Mouse (Mus musculus): Measurements from ENCODE around the gene Sept10. TPM values are rescaled to one million over a fixed set of nuclear protein-coding genes. Genes with fewer than 3 reads are reported as not detected.
A peak's percentile ranks its signal among the peaks of the same experiment; 100 is the strongest.

Gene Sept10
- 10 to 100 TPM; 15.2 to 17.0 TPM for total RNA-seq (2021)

- intact Hi-C loops (cut with DNase I) = loop anchor here (2.0 to 10.0 kb wide), 3 partner anchors 45 to 503 kb away; no protein-coding TSS in a partner anchor
- peak; percentile 98 to 100 for DNase-seq
Measured at GRCm38 (mm10) chr10:59221473-59222270, at the start of gene Sept10, which contains the start of gene Sowahc. Gene Sept10 (minus strand): TSS chr10:59221847. Gene Sowahc (plus strand): TSS chr10:59221953.

GRCm38 (mm10) chr10:59268754-59269153 is 47.1 kb upstream of the Sept10 start:
- intact Hi-C loops (cut with DNase I) = no loop called here
- DNase-seq = no peak

DNA sequence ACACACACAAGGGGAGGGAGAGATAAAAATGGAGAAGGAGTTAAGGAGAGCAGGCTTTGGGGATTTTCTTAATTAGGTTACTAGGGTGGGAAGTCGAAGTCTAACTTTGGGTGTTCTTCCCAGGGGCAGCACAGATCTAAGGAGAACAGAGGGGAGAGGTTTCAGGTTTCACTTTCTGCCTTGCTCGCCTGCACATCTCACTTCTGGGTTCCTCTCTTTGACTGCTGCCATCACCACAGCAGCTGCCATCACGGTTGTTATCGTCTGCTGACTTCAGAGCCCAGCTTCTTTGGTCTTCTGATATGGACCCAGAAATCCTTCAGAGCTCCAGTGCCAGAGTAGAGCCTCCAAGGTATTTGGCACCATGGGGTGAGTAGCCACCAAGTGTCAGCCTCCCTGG is 46.5 kb upstream of the Sept10 start:
- DNase-seq = no peak
- intact Hi-C loops (cut with DNase I) = no loop called here

GRCm38 (mm10) chr10:59267275-59267674 is 45.6 kb upstream of the Sept10 start:
- DNase-seq = no peak
- intact Hi-C loops (cut with DNase I) = loop anchor here (2.0 kb wide), 1 partner anchor 46 kb away; the partner anchor contains the start of genes Sept10 and Sowahc

DNA sequence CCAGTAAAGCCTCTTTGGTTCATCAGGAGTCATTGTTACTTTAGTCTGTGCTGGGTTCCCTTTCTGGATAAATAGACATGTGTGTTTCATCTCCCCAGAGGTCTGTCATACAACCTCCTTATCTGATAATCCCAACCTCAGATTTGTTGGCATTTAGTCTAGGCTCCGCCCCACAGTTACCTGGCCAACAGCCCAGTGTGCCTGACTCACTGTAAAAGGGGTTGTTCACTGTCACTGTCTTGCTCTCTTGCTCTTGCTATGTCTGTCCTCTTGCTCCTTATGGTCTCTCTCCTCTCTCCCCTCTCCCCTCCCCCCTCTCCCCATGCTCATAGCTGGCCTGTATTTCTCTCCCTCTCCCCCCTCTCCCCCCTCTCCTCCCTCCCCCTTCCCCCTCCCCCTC is 44.5 kb upstream of the Sept10 start:
- intact Hi-C loops (cut with DNase I) = loop anchor here (2.0 kb wide), 1 partner anchor 45 kb away; the partner anchor contains the start of genes Sept10 and Sowahc
- DNase-seq = peak; percentile 34 to 37

DNA sequence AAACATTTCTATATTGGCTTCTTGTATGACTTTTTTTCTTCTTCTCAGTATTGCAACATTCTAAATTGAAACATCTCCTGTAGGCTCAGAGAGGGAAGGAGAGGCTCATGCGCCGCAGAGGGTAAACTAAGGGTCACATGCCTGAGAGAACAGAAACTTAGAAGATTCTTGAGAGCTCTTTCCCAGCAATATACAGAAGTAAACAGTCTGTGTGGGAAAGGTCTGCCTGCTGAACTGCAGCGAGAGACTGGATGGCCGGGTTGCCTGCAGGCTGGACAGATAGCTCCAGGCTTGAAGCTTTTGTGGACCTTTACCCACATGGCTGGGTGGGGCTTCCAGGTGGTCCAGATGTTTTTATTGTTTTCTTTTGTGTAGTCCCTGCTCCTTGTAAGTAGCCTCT is 44.0 kb upstream of the Sept10 start:
- peak; percentile 11 to 26 for DNase-seq
- intact Hi-C loops (cut with DNase I) = loop anchor here (2.0 kb wide), 1 partner anchor 45 kb away; the partner anchor contains the start of genes Sept10 and Sowahc

DNA sequence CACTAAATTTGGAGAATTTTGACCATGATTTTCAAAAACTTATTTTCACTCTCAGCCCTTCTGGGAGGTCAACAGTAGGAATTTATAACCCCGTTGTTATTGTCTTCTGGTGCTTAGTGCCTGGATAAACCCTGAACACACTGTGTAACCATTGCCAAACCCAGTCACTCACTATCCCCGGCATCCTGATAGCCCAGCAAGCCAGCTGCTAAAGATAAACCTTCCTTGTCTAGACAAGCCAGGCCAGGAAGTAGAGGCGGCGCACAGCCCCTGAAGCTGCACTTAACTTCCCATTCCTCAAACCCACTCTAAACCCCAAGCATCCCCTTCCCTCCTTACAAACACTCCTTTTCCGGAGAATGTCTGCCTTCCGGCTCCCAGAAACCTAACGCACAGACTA is 43.4 kb upstream of the Sept10 start:
- intact Hi-C loops (cut with DNase I) = no loop called here
- DNase-seq = peak in 1 of 2 experiments; percentile 17

DNA sequence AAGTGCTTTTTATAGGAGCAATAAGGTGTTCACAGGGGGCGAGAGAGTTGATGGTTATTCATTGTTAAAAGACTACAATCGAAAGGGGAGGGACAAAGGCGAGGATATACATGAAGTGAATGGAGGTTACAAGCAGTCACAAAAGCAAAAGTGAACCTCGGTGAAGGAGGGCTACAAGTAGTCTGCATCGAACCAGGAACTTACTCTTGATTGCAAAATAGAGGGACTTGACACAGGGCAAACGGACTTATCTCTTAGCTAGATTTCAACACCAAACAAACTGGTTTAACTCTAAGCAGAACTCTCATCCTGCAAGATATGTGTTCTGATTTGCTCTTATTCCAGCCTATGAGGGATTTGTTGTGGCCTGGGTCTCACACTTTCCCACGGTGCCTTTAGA is 41.3 kb upstream of the Sept10 start:
- intact Hi-C loops (cut with DNase I) = no loop called here
- no peak for DNase-seq

GRCm38 (mm10) chr10:59262021-59262420 is 40.4 kb upstream of the Sept10 start:
- intact Hi-C loops (cut with DNase I) = no loop called here
- DNase-seq = no peak

GRCm38 (mm10) chr10:59261603-59262002 is 40.0 kb upstream of the Sept10 start:
- intact Hi-C loops (cut with DNase I) = no loop called here
- DNase-seq = no peak

- DNase-seq = no peak
- intact Hi-C loops (cut with DNase I) = no loop called here
Measured at GRCm38 (mm10) chr10:59259572-59259971, 37.9 kb upstream of the Sept10 start.

DNA sequence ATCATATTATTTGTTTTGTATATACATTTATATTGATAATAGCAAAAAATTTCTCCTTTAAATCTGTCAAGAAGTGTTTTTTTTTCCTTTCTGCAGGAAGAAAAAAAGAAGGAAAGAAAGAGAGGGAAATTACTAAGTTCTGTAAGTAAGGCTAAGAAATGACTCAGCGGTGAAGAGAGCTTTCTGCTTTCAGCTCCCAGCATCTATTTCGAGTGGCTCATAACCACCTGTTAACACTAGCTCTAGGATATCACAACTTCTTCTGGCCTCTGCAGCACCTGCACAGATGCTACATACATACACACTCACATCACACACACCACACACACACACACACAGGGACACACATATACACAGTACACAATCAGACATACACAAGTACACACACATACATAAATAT is 34.9 kb upstream of the Sept10 start:
- intact Hi-C loops (cut with DNase I) = no loop called here
- no peak for DNase-seq

DNA sequence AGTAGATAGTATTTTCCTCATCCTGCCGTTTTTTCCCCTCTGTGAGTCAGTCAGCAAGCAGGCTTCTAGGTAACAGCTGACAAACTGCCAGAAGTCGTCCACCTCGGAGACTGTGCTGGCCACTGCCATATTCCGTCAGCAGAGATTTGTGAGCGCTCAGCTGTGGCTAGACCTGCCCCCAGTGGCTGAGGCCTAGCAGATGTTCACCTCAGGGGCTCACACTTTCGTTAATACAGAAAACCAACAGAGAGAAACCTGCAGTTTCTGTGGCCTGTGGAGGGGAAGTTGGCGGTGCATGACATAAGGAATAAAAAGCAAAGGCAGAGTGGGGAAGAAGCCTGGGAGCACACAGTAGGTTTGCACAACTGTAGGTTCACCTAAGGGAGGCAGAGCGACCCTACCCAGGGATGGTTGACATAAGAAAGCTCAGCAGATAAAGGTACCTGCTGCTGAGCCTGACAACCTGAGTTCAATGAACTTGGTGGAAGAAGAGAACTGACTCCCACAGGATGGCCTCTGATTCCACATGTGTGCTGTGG is 32.0 kb upstream of the Sept10 start:
- DNase-seq = no peak
- intact Hi-C loops (cut with DNase I) = no loop called here

DNA sequence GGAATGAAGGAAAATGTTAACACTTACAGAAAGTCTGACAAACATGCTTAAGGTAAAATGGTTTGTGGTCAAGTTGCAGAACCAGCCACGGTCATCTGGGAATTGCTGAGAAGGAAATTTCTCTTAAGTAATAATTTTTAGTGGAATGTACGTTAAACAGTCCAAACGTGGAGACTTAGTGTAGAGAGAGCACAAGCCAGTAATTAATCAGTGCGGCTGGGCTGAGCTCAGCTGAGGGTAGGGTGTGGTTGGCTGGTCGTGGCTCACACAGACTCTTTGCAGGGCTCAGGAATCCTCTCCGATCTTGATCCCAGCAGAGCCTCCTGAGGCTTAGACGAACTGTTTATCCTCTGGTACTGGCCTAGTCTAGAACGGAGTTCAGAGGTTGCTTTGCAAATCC is 30.7 kb upstream of the Sept10 start:
- intact Hi-C loops (cut with DNase I) = no loop called here
- DNase-seq = no peak

DNA sequence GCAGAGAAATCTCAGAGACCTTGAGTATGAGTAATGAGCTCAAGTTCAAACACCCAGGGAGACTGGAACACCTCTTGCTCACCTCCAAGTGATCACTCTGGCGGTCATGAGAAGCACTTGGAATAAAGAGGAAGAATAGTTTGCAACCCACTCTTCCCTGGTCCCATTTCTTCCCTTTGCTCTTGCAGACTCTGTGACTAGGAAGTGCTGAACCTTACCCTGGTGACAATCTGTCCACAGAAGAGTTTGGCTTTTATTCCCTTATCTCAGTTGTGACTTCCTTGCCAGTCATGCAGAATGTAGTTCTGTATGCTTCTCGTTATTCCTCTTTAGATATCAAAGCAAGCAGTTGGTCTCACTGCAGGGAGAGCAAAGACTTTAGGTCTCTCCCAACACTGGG is 30.3 kb upstream of the Sept10 start:
- DNase-seq = no peak
- intact Hi-C loops (cut with DNase I) = no loop called here

DNA sequence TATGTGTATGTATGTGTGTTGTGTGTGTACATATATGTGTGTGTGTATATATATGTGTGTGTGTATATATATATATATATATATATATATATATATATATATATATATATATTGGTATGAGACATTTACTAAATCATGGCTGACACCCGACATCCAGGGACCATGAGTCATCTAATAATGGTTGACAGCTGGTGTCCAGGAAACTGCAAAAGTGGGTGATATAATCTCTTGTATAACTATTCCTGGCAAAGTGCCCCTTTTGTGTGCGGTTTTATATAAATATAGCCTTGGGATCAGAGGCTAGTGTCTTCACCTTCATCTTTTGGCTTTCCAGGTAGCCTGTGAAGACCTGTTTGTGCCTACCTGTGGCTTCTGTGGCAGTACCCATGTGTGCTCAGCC is 29.0 kb upstream of the Sept10 start:
- intact Hi-C loops (cut with DNase I) = no loop called here
- no peak for DNase-seq

- intact Hi-C loops (cut with DNase I) = no loop called here
Measured at GRCm38 (mm10) chr10:59249531-59249930, 27.9 kb upstream of the Sept10 start.

DNA sequence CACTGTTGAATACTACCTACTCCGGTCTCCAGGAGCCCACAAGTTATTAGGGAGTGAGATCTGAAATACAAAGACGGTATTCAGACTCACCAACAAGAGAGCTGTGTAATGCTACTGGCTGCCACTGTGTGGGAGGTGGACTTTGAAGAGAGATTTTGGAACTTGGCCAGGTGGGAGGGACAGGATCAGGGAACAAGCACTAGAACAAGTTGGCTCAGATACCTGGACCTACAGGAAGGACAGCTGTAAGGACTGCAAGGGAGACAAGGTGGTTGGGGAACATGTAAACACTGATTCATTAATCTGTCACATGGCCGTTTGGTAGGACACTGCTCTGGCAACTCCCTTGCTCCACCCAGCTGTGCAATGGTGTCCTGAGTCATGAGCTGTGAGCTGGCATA is 19.5 kb upstream of the Sept10 start:
- intact Hi-C loops (cut with DNase I) = no loop called here
- DNase-seq = no peak

More at GRCm38 (mm10) chr10:59249531-59249930, 27.9 kb upstream of the Sept10 start:
- no peak for DNase-seq

- intact Hi-C loops (cut with DNase I) = no loop called here
- DNase-seq = no peak
Measured at GRCm38 (mm10) chr10:59237757-59238156, 16.1 kb upstream of the Sept10 start.

- DNase-seq = no peak
- intact Hi-C loops (cut with DNase I) = no loop called here
Measured at GRCm38 (mm10) chr10:59236486-59236885, 14.8 kb upstream of the Sept10 start.

- intact Hi-C loops (cut with DNase I) = no loop called here
- no peak for DNase-seq
Measured at GRCm38 (mm10) chr10:59235847-59236246, 14.2 kb upstream of the Sept10 start.

GRCm38 (mm10) chr10:59235227-59235626 is 13.6 kb upstream of the Sept10 start:
- DNase-seq = no peak
- intact Hi-C loops (cut with DNase I) = no loop called here
